Mouse (Mus musculus) heart, embryonic 16.5 days (tissue): Measurements from ENCODE around the gene Slc4a5. TPM values are rescaled to one million over a fixed set of nuclear protein-coding genes. Genes with fewer than 3 reads are reported as not detected.

Experiments
- ATAC-seq: fragments of 200-750 bp; cut with Nextera tagmentation; replicated peaks from 2 replicates; pipeline ENCODE4 v1.8.0; 2017; ENCODE audit warnings: moderate number of reproducible peaks; ENCODE audit not compliant: insufficient read depth, low FRiP score; ENCODE audit errors: extremely low read depth
- H3K27ac ChIP-seq: fragments of 300-500 bp; sonication (generic); 2 replicates; pipeline ENCODE4 v1.5.1; 2014; ENCODE audit warnings: mild to moderate bottlenecking, low read length, control low read depth, moderate library complexity
- H3K27me3 ChIP-seq: fragments of 300-500 bp; sonication (generic); 2 replicates; pipeline ENCODE4 v1.6.1; 2014; ENCODE audit warnings: low read length, mixed read lengths; ENCODE audit not compliant: control insufficient read depth, insufficient read depth
- H3K36me3 ChIP-seq: fragments of 300-500 bp; sonication (generic); 2 replicates; pipeline ENCODE4 v1.6.1; 2014; ENCODE audit not compliant: control insufficient read depth, insufficient read depth
- H3K4me1 ChIP-seq: fragments of 300-500 bp; sonication (generic); 2 replicates; pipeline ENCODE4 v1.6.1; 2014; ENCODE audit warnings: low read length, mixed read lengths; ENCODE audit not compliant: control insufficient read depth, insufficient read depth
- H3K4me2 ChIP-seq: fragments of 300-500 bp; sonication (generic); 2 replicates; pipeline ENCODE4 v1.6.1; 2014; ENCODE audit warnings: low read depth, mild to moderate bottlenecking, control low read depth, low read length
- H3K4me3 ChIP-seq: fragments of 300-500 bp; sonication (generic); 2 replicates; pipeline ENCODE4 v1.5.1; 2014; ENCODE audit warnings: mild to moderate bottlenecking, control low read depth, low read length
- H3K9ac ChIP-seq: fragments of 300-500 bp; sonication (generic); 2 replicates; pipeline ENCODE4 v1.6.1; 2014; ENCODE audit warnings: low read length, control low read depth
- H3K9me3 ChIP-seq: fragments of 300-500 bp; sonication (generic); replicated peaks from 2 replicates; pipeline ENCODE4 v1.6.1; 2016; ENCODE audit warnings: low read length; ENCODE audit not compliant: control insufficient read depth
- WGBS: fragments of 180-500 bp; shearing (Covaris S2); extraction: QIAGEN DNeasy Blood & Tissue Kit; methylation state at CpG from one replicate; pipeline ENCODE4 v1.1.7; 2014; 5-methylcytosine and 5-hydroxymethylcytosine counted together
- polyA plus RNA-seq: library from polyadenylated mRNA; unstranded; fragments of >200 nt; fragmentation: Nextera tagmentation; extraction: Ambion mirVana; gene quantifications from 2 replicates; pipeline ENCODE4 v1.2.1, GENCODE M21; 2015

Gene Slc4a5
- polyA plus RNA-seq, 1 experiment from 2014 or later, result 0.17 TPM

DNA sequence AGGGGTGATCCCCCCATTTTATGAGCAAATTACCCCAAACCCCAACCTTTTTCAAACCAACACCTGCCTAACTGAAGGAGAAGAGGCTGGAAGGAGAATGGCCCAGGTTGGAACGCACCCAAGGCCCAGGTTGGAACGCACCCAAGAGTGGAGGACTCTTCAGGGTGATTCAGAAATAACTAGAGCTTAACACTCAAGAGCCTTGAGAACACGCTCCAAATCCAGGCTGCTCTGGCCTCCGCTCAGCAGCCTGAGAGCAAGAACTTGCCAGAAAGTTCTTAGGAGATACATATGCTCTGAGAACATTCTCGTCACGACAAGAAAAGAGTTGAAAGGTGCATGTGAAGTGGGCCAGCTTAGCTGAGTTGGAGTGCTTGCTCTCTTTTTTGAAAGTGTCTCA, 25.5 kb downstream of the Slc4a5 start:
- peaks cover 18% of the 10 kb centered on the region for H3K4me1 ChIP-seq
- H3K9me3 ChIP-seq, result no peaks in the 10 kb centered on the region
- peak overlapping the region; percentile 80 for H3K27ac ChIP-seq
- no peak overlapping the region for H3K4me2 ChIP-seq
- no peak overlapping the region for H3K4me3 ChIP-seq
- H3K36me3 ChIP-seq, result no peaks in the 10 kb centered on the region
- H3K9ac ChIP-seq, result no peak overlapping the region
- 34% methylated on average over 6 of the region's 6 CpGs for WGBS
- ATAC-seq, result peak; percentile 77
- 0 out of 2 replicates have a peak, but pooled peaks cover under 1% of the 10 kb centered on the region for H3K27me3 ChIP-seq

DNA sequence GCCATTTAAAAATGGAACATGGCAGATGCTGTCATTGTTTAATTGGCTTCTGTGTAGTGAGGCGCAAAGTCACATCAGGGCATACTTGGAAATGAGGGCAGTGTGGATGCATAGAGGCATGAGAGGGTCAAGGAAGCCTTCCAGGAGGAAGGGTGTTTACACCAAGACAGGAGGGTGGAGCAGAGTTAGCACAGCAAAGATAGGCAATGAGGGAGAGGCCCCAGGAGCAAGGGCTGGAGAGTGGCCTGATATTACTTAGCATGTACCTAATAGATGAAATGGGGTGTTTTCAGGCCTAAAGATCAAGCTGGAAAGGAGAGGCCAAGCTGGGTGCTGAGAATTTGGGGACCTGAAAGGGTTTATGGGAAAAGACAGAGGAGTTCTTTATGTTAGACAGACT, 26.4 kb downstream of the Slc4a5 start:
- no peak for ATAC-seq
- WGBS, result 94% methylated on average over 1 of the region's 1 CpGs

DNA sequence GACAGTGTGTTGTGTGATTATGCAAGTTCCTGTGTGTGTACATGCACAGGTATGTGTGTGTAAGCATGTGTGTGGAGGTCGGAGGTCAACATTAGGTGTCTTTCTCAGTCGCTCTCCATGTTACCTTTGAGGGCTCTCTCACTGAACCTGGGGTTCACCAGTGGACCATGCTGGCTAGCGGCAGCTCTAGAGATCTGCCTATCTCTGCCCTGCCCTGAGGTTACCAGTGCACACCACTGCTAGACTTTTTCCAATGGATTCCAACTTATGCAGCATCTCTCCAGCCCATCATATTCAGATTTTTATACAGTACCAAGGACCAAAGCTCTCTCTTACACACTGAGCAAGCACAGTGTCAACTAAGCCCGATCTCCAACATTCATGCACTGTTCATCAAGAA, 27.1 kb downstream of the Slc4a5 start:
- no peak overlapping the region for H3K9ac ChIP-seq
- 94% methylated on average over 4 of the region's 4 CpGs for WGBS
- no peaks in the 10 kb centered on the region for H3K27me3 ChIP-seq
- H3K9me3 ChIP-seq, result no peaks in the 10 kb centered on the region
- H3K4me1 ChIP-seq, result peaks cover 16% of the 10 kb centered on the region
- H3K4me3 ChIP-seq, result no peak overlapping the region
- H3K27ac ChIP-seq, result no peak overlapping the region
- H3K4me2 ChIP-seq, result no peak overlapping the region
- H3K36me3 ChIP-seq, result no peaks in the 10 kb centered on the region
- no peak for ATAC-seq

More for the DNA sequence above, 26.4 kb downstream of the Slc4a5 start:
- H3K36me3 ChIP-seq, result no peaks in the 10 kb centered on the region
- peaks cover 16% of the 10 kb centered on the region for H3K4me1 ChIP-seq
- H3K9me3 ChIP-seq, result no peaks in the 10 kb centered on the region
- H3K4me3 ChIP-seq, result no peak overlapping the region
- H3K9ac ChIP-seq, result no peak overlapping the region
- H3K4me2 ChIP-seq, result no peak overlapping the region
- no peak overlapping the region for H3K27ac ChIP-seq
- no peaks in the 10 kb centered on the region for H3K27me3 ChIP-seq

DNA sequence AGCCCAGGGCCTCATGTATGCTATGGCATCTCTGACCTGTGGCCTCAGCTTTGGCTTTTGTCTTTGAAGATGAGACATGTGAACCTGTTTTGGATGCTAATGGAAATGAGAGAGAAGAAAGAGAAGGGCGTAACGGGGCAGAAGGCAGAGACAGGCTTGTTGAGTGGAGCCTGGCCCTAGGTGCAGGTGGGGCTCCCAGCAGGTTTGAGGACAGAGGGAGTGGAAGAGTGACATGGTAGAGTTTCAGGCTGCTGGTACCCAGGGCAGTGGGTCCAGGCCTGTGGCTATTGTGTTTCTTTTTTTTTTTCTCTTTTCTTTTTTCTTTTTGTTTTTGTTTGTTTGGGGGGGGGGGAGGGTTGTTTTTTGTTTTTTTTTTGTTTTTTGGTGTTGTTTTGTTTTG, 27.5 kb downstream of the Slc4a5 start:
- no peak overlapping the region for H3K9ac ChIP-seq
- H3K36me3 ChIP-seq, result no peaks in the 10 kb centered on the region
- no peak for ATAC-seq
- no peaks in the 10 kb centered on the region for H3K9me3 ChIP-seq
- no peak overlapping the region for H3K4me3 ChIP-seq
- H3K27me3 ChIP-seq, result no peaks in the 10 kb centered on the region
- no peak overlapping the region for H3K4me2 ChIP-seq
- WGBS, result 88% methylated on average over 2 of the region's 2 CpGs
- H3K4me1 ChIP-seq, result peaks cover 16% of the 10 kb centered on the region
- no peak overlapping the region for H3K27ac ChIP-seq

DNA sequence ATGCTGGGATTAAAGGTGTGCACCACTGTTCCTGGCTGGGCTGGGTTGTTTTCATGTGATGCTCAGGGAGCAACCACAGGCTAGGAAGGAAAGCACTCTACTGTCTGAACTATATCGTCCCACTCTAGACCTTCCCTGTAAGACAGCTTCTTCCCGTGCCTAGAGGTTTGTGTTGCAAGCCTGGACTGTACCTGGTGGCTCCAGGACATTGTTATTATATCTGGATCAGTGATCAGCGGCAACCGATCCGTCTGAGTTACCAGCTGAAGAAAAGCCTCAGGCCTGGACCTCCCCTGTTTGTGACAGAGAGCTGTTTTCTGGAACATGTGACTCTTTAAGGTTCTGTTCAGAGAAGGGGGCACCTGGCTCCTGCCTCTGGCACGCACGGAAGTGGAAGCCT, 34.6 kb downstream of the Slc4a5 start:
- 76% methylated on average over 7 of the region's 7 CpGs for WGBS
- no peak overlapping the region for H3K4me3 ChIP-seq
- no peak for ATAC-seq

DNA sequence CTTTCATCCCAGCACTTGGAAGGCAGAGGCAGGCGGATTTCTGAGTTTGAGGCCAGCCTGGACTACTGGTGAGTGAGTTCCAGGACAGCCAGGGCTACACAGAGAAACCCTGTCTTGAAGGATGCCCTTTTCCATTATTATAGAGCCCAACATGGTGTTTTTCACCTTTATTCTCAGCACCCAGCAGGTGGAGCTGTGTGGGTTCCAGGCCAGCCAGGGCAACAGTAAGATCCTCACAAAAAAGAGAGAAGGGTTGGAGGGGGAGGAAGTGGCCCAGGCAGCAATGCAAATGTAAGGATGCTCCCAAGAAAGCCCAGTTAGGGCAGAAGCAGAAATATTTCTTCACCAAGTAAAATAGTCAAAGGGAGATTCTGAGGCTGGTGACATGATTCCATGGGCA, 44.9 kb downstream of the Slc4a5 start:
- no peak for ATAC-seq
- H3K4me1 ChIP-seq, result peaks cover 4% of the 10 kb centered on the region
- no peaks in the 10 kb centered on the region for H3K36me3 ChIP-seq
- no peak overlapping the region for H3K4me2 ChIP-seq
- H3K9me3 ChIP-seq, result no peaks in the 10 kb centered on the region
- H3K4me3 ChIP-seq, result no peak overlapping the region
- H3K27ac ChIP-seq, result no peak overlapping the region
- H3K9ac ChIP-seq, result no peak overlapping the region
- H3K27me3 ChIP-seq, result no peaks in the 10 kb centered on the region; the same call in 1 of the 2 replicates
- 96% methylated on average over 1 of the region's 1 CpGs for WGBS

More for the DNA sequence above, 34.6 kb downstream of the Slc4a5 start:
- no peaks in the 10 kb centered on the region for H3K27me3 ChIP-seq
- no peak overlapping the region for H3K27ac ChIP-seq
- no peak overlapping the region for H3K4me2 ChIP-seq
- H3K4me1 ChIP-seq, result no peaks in the 10 kb centered on the region; the same call in 1 of the 2 replicates
- H3K9ac ChIP-seq, result no peak overlapping the region
- no peaks in the 10 kb centered on the region for H3K9me3 ChIP-seq
- H3K36me3 ChIP-seq, result no peaks in the 10 kb centered on the region

DNA sequence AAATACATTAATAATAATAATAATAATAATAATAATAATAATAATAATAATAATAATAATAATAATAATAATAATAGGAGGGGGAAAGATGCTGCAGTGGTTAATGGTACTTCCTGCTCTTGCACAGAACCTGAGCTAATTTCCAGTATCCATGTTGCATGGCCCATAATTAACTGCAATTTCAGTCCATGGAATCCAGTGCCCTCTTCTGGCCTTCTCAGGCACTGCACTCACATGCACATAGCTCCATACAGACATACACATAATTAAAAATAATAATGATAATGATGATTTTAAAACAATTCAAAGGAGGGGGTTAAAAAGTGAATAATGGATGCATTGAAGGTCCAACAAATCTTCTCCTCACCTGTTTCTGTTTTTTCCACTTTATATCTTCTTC, 45.6 kb downstream of the Slc4a5 start:
- peaks cover 4% of the 10 kb centered on the region for H3K4me1 ChIP-seq
- H3K9me3 ChIP-seq, result no peaks in the 10 kb centered on the region
- H3K4me3 ChIP-seq, result no peak overlapping the region
- H3K9ac ChIP-seq, result no peak overlapping the region
- no peak overlapping the region for H3K4me2 ChIP-seq
- no peaks in the 10 kb centered on the region; the same call in 1 of the 2 replicates for H3K27me3 ChIP-seq
- no peak overlapping the region for H3K27ac ChIP-seq
- no peaks in the 10 kb centered on the region for H3K36me3 ChIP-seq
- no peak for ATAC-seq

DNA sequence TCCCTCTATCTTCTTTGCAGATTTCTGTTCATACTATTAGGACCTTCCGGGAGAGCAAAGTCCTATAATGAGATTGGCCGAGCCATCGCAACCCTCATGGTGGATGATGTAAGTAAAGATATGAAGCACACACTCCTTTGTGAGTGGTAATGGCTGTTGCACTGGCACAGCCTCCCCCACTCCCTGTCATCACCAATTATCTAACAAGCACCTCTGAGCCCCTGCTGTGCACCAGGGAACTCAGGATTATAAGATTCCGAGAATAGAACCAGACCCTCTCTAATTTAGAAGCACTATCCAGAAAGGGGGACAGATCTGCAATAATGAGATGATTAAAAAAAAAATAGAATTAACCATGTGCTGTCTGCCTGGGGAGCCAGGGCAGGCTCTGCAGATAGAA, 46.0 kb downstream of the Slc4a5 start:
- no peak overlapping the region for H3K27ac ChIP-seq
- 71% methylated on average over 4 of the region's 4 CpGs for WGBS
- H3K9me3 ChIP-seq, result no peaks in the 10 kb centered on the region
- peaks cover 4% of the 10 kb centered on the region for H3K4me1 ChIP-seq
- no peak overlapping the region for H3K4me3 ChIP-seq
- no peak overlapping the region for H3K4me2 ChIP-seq
- H3K9ac ChIP-seq, result no peak overlapping the region
- H3K27me3 ChIP-seq, result no peaks in the 10 kb centered on the region; the same call in 1 of the 2 replicates
- H3K36me3 ChIP-seq, result no peaks in the 10 kb centered on the region
- ATAC-seq, result no peak

DNA sequence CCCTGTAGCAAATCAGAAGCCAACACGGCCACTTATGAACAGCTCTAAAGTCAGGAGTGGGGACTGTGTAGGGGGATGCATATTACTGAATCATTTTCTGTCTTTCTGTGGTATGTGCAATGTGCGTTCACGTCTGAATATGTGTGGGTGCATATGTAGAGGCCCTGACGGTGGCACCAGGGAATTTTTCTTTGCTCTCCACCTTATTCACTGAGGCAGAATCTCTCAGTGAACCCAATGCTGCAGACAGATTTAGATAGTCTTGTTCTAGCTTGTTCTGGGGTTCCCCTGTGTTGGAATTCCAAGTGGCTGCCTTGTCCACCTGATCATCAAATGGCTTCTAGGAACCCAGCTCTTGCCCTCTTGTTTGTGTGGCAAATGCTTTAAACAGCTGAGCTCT, 48.0 kb downstream of the Slc4a5 start:
- Histone ChIP-seq H3K4me2 (peak overlapping the region; percentile 78), H3K27me3 (no peaks in the 10 kb centered on the region; the same call in 1 of the 2 replicates), H3K9me3 (no peaks in the 10 kb centered on the region), H3K4me1 (peaks cover 4% of the 10 kb centered on the region), H3K27ac (peak overlapping the region; percentile 62; the same call in 1 of the 2 replicates), H3K4me3 (peak overlapping the region; percentile 58), H3K36me3 (no peaks in the 10 kb centered on the region), H3K9ac (0 out of 2 replicates have a peak overlapping the region, but pooled peaks have one; percentile 43)
- 62% methylated on average over 4 of the region's 4 CpGs for WGBS
- no peak for ATAC-seq
